Mouse (Mus musculus) limb, embryonic 12.5 days (tissue): ENCODE measurements around the gene Tjp2. TPM values are rescaled to one million over a fixed set of nuclear protein-coding genes. Genes with fewer than 3 reads are reported as not detected.

Source experiments
- ATAC-seq: fragments of 200-750 bp; cut with Nextera tagmentation; 2 replicates; pipeline ENCODE4 v1.8.0; 2017; ENCODE audit warnings: low read depth, moderate TSS enrichment; ENCODE audit not compliant: insufficient number of reproducible peaks, insufficient read depth, low FRiP score, low TSS enrichment
- H3K27ac ChIP-seq: fragments of 300-500 bp; sonication (generic); 2 replicates; pipeline ENCODE4 v1.5.1; 2016; ENCODE audit warnings: mild to moderate bottlenecking, moderate library complexity
- H3K27me3 ChIP-seq: fragments of 300-500 bp; sonication (generic); 2 replicates; pipeline ENCODE4 v1.6.1; 2016; ENCODE audit warnings: mild to moderate bottlenecking, moderate library complexity
- H3K36me3 ChIP-seq: fragments of 300-500 bp; sonication (generic); 2 replicates; pipeline ENCODE4 v1.6.1; 2016; ENCODE audit warnings: mild to moderate bottlenecking, moderate library complexity
- H3K4me1 ChIP-seq: fragments of 300-500 bp; sonication (generic); replicated peaks from 2 replicates; pipeline ENCODE4 v1.6.1; 2016
- H3K4me2 ChIP-seq: fragments of 300-500 bp; sonication (generic); 2 replicates; pipeline ENCODE4 v1.6.1; 2016; ENCODE audit warnings: mild to moderate bottlenecking, moderate library complexity
- H3K4me3 ChIP-seq: fragments of 300-500 bp; sonication (generic); replicated peaks from 2 replicates; pipeline ENCODE4 v1.5.1; 2016; ENCODE audit warnings: mild to moderate bottlenecking
- H3K9ac ChIP-seq: fragments of 300-500 bp; sonication (generic); replicated peaks from 2 replicates; pipeline ENCODE4 v1.6.1; 2016; ENCODE audit warnings: mild to moderate bottlenecking, moderate library complexity
- H3K9me3 ChIP-seq: fragments of 300-500 bp; sonication (generic); 2 replicates; pipeline ENCODE4 v1.6.1; 2016; ENCODE audit warnings: mild to moderate bottlenecking, moderate library complexity
- WGBS: fragments of 180-500 bp; shearing (Covaris S2); methylation state at CpG from one replicate; pipeline ENCODE4 v1.1.7; 2016; 5-methylcytosine and 5-hydroxymethylcytosine counted together
- polyA plus RNA-seq: library from polyadenylated mRNA; unstranded; fragments of >200 nt; fragmentation: Nextera tagmentation; extraction: Ambion mirVana; gene quantifications from 2 replicates; pipeline ENCODE4 v1.2.1, GENCODE M21; 2016

Tjp2 gene
- polyA plus RNA-seq, 1 experiment from 2014 or later, result 28.6 TPM

GRCm38 (mm10) chr19:24220795-24221445, 3.9 kb downstream of the Tjp2 start:
- ATAC-seq, result no peak
- no peak overlapping the region for H3K4me2 ChIP-seq
- WGBS, result 26% methylated on average over 14 of the region's 14 CpGs
- no peaks in the 10 kb centered on the region for H3K9me3 ChIP-seq
- no peak overlapping the region for H3K27ac ChIP-seq
- no peak overlapping the region for H3K4me3 ChIP-seq
- H3K4me1 ChIP-seq, result peaks cover 15% of the 10 kb centered on the region
- no peak overlapping the region for H3K9ac ChIP-seq
- H3K36me3 ChIP-seq, result no peaks in the 10 kb centered on the region
- H3K27me3 ChIP-seq, result peaks cover 39% of the 10 kb centered on the region

DNA sequence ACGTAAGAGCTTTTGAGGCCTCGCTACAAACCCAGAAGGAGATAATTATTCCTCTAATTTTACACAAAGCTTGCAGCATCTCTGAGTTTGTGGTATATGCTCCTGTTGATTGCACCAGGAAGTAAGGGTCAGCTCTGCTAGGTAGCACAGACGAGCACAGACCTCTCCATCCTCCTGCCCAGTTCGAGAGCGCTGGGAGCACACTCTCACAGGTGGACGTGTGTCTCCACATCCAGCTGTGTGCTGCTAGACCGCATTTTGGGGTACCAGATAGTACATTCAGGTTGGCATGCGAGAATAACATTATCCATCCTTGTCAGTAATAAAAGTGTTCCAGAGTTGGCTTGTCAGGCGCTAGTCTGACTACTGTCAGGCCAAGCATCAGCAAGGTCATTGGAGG, 5.8 kb downstream of the Tjp2 start:
- no peak for ATAC-seq
- Histone ChIP-seq H3K9me3 (no peaks in the 10 kb centered on the region), H3K27me3 (peaks cover 21% of the 10 kb centered on the region), H3K4me3 (no peak overlapping the region), H3K9ac (no peak overlapping the region), H3K36me3 (no peaks in the 10 kb centered on the region), H3K27ac (no peak overlapping the region), H3K4me1 (peaks cover 1% of the 10 kb centered on the region; the same call in 1 of the 2 replicates), H3K4me2 (no peak overlapping the region)
- WGBS, result 51% methylated on average over 9 of the region's 9 CpGs

DNA sequence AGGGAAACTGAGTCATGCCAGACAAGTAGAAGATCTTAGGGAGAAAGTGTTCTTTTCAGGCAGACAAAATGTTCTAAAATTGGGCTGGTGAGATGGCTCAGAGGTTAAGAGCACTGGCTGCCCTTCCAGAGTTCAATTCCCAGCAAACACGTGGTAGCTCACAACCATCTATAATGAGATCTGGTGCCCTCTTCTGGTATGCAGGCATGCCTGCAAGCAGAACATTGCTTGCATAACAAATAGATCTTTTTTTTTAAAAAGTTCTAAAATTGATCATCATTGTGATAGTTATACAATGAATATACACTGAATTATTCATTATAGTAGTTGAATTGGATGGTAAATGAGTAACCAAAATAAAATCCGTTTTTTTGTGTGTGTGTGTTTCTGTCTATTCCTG, 6.5 kb downstream of the Tjp2 start:
- Histone ChIP-seq H3K4me1 (no peaks in the 10 kb centered on the region), H3K9ac (no peak overlapping the region), H3K27me3 (peaks cover 14% of the 10 kb centered on the region), H3K9me3 (no peaks in the 10 kb centered on the region), H3K27ac (no peak overlapping the region), H3K4me3 (no peak overlapping the region), H3K4me2 (no peak overlapping the region), H3K36me3 (no peaks in the 10 kb centered on the region)
- WGBS, result 34% methylated on average over 2 of the region's 2 CpGs
- no peak for ATAC-seq

DNA sequence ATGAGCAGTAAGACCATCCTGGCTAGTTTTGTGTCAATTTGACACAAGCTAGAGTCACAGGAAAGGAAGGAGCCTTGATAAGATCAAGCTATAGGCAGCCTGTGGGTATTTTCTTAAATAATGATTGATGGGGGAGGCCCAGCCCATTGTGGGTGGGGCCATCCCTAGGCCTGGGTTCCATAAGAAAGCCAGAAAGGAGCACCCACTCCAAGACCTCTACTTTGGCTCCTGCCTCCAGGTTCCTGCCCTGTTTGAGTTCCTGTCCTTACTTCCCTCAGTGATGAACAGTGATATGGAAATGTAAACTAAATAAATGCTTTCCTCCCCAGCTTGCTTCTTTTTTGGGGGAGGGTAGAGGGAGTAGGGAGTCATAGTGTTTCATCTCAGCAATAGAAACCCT, 7.0 kb downstream of the Tjp2 start:
- H3K4me1 ChIP-seq, result no peaks in the 10 kb centered on the region
- no peaks in the 10 kb centered on the region for H3K9me3 ChIP-seq

GRCm38 (mm10) chr19:24216771-24217170, 8.1 kb downstream of the Tjp2 start:
- no peaks in the 10 kb centered on the region for H3K9me3 ChIP-seq
- no peak for ATAC-seq
- H3K27ac ChIP-seq, result no peak overlapping the region
- H3K9ac ChIP-seq, result no peak overlapping the region
- WGBS, result 79% methylated on average over 9 of the region's 9 CpGs
- H3K4me3 ChIP-seq, result no peak overlapping the region
- H3K27me3 ChIP-seq, result peaks cover 2% of the 10 kb centered on the region; the same call in 1 of the 2 replicates
- no peak overlapping the region for H3K4me2 ChIP-seq
- no peaks in the 10 kb centered on the region for H3K4me1 ChIP-seq
- H3K36me3 ChIP-seq, result no peaks in the 10 kb centered on the region

More for the DNA sequence above, 7.0 kb downstream of the Tjp2 start:
- ATAC-seq, result no peak
- H3K9ac ChIP-seq, result no peak overlapping the region
- H3K4me3 ChIP-seq, result no peak overlapping the region
- no peak overlapping the region for H3K4me2 ChIP-seq
- H3K36me3 ChIP-seq, result no peaks in the 10 kb centered on the region
- H3K27me3 ChIP-seq, result peaks cover 9% of the 10 kb centered on the region
- no peak overlapping the region for H3K27ac ChIP-seq

- 67% methylated on average over 7 of the region's 7 CpGs for WGBS
- Histone ChIP-seq H3K36me3 (no peaks in the 10 kb centered on the region), H3K4me3 (no peak overlapping the region), H3K4me2 (no peak overlapping the region), H3K27me3 (no peaks in the 10 kb centered on the region), H3K27ac (no peak overlapping the region), H3K9ac (no peak overlapping the region), H3K4me1 (no peaks in the 10 kb centered on the region), H3K9me3 (no peaks in the 10 kb centered on the region)
- no peak for ATAC-seq
These were observed 9.9 kb downstream of the Tjp2 start for GRCm38 (mm10) chr19:24214939-24215338.

DNA sequence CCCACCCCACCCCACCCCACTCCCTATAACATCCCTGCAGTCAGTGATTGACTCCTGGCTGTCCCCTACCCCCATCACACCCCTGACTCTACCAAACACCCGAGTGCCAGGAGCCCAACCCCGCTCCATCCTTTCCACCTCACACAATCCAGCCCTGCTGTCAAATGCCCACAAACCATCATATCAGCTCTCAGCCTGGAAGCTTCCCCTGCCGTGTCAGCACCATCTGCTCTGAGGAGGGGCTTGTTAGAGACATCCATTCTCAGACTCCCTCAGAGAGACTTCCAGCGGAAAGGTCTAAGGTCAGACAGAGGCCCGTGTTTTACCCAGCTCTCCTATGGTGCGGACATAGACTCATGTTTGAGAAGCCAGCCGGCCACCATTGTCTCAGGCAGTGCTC, 11.5 kb downstream of the Tjp2 start:
- Histone ChIP-seq H3K4me1 (no peaks in the 10 kb centered on the region), H3K4me3 (no peak overlapping the region), H3K27me3 (no peaks in the 10 kb centered on the region), H3K27ac (no peak overlapping the region), H3K4me2 (no peak overlapping the region), H3K9ac (no peak overlapping the region), H3K36me3 (no peaks in the 10 kb centered on the region), H3K9me3 (no peaks in the 10 kb centered on the region)
- 46% methylated on average over 7 of the region's 7 CpGs for WGBS
- no peak for ATAC-seq

DNA sequence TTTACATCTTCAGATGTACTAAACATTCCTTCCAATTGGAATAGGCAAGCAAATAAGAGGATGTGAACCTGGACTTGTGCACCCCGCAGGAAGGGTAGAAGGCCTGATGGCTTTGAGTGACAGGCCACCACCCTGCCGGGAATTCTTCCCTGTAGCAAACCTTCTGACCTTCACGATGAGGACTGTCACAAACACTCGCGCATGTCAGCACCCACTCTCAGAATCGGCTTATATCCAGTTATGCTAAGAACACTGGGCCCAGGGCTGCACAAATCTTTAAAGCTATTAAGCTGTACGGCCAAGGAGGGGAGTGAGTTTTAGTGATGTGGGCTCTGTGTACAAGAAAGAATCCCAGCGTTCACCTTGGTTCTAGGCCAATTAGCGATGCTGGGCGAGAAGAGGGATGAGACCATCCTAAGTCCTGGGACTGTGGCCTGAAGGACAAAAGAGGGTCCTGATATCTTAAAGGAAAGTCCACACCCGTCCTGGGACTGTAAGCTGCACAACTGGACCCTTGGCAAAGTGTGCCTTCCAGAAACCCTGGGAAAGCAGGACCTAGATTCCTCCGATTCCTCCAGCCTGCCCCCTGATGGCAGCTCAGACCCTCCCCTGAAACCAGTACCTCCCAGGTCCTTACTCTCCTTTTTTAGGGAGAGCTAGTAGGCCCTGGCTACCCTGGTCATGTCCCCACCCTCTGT, 12.1 kb downstream of the Tjp2 start:
- Histone ChIP-seq H3K9ac (no peak overlapping the region), H3K4me1 (no peaks in the 10 kb centered on the region), H3K9me3 (no peaks in the 10 kb centered on the region), H3K4me3 (no peak overlapping the region), H3K27ac (no peak overlapping the region), H3K36me3 (no peaks in the 10 kb centered on the region), H3K4me2 (no peak overlapping the region), H3K27me3 (no peaks in the 10 kb centered on the region)
- no peak for ATAC-seq
- WGBS, result 84% methylated on average over 12 of the region's 12 CpGs

DNA sequence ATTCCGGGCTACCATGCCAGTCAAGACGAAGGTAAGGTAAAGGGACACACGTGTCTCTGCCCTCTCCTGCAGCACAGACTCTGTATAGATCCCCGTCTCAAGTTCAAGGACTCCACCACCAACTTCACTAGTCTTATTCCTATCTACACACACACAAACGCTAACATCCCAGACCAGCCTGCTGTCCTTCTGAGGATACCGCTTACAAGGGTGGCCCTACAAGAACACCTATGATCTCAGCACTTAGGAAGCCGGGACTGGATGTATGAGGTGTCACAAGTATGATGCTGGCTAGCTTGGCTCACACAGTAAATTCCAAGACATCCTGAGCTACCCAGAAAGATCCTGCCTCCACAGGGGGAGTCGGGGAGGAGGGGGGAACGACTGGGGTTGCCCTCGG, 13.7 kb downstream of the Tjp2 start:
- Histone ChIP-seq H3K4me3 (no peak overlapping the region), H3K4me1 (no peaks in the 10 kb centered on the region), H3K4me2 (no peak overlapping the region), H3K27ac (no peak overlapping the region), H3K9me3 (no peaks in the 10 kb centered on the region), H3K36me3 (no peaks in the 10 kb centered on the region), H3K9ac (no peak overlapping the region), H3K27me3 (no peaks in the 10 kb centered on the region)
- WGBS, result 79% methylated on average over 10 of the region's 10 CpGs
- ATAC-seq, result no peak

GRCm38 (mm10) chr19:24209516-24209915, 15.3 kb downstream of the Tjp2 start:
- no peak overlapping the region for H3K4me2 ChIP-seq
- no peak overlapping the region for H3K27ac ChIP-seq
- no peak for ATAC-seq
- no peak overlapping the region for H3K4me3 ChIP-seq
- no peaks in the 10 kb centered on the region for H3K9me3 ChIP-seq
- 94% methylated on average over 15 of the region's 15 CpGs for WGBS
- no peak overlapping the region for H3K9ac ChIP-seq
- no peaks in the 10 kb centered on the region for H3K27me3 ChIP-seq
- no peaks in the 10 kb centered on the region for H3K4me1 ChIP-seq
- no peaks in the 10 kb centered on the region for H3K36me3 ChIP-seq

- no peak overlapping the region for H3K9ac ChIP-seq
- WGBS, result 83% methylated on average over 1 of the region's 1 CpGs
- H3K4me3 ChIP-seq, result no peak overlapping the region
- H3K27me3 ChIP-seq, result no peaks in the 10 kb centered on the region
- H3K27ac ChIP-seq, result no peak overlapping the region
- no peaks in the 10 kb centered on the region for H3K4me1 ChIP-seq
- no peak for ATAC-seq
- no peaks in the 10 kb centered on the region for H3K9me3 ChIP-seq
- no peaks in the 10 kb centered on the region for H3K36me3 ChIP-seq
- no peak overlapping the region for H3K4me2 ChIP-seq
These were observed 16.9 kb downstream of the Tjp2 start for GRCm38 (mm10) chr19:24207967-24208366.

DNA sequence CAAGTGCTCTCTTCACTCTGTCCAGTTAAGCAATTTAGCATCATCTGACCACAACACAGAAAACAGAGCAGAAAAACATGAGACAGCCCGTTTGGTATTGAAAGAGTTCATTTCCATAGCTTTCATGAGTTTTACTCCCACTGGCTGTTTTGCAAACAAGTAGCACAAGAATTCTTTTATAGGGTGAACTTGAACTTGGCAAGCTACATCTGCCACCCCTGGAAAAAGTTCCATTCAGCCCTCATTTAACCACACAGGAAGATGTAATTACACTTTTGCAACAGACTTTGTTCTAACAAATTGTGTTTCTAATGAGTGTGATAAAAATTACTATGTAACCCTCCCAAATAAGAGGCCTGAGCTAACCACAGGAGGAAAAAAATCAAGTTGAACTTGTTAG, 19.8 kb downstream of the Tjp2 start:
- Histone ChIP-seq H3K4me3 (no peak overlapping the region), H3K36me3 (no peaks in the 10 kb centered on the region)
- 37% methylated on average over 1 of the region's 1 CpGs for WGBS

More for the DNA sequence above, 19.8 kb downstream of the Tjp2 start:
- Histone ChIP-seq H3K27me3 (no peaks in the 10 kb centered on the region), H3K4me1 (peaks cover 7% of the 10 kb centered on the region), H3K9ac (no peak overlapping the region), H3K27ac (no peak overlapping the region), H3K4me2 (no peak overlapping the region), H3K9me3 (no peaks in the 10 kb centered on the region)
- ATAC-seq, result no peak
